Mouse (Mus musculus): ENCODE data around the gene Nlgn1.

- no peak for TF ChIP-seq CTCF (IDR thresholded peaks at IDR 0.05; ENCODE audit: insufficient read depth, low read length)
- no peak for TF ChIP-seq POLR2A (IDR thresholded peaks at IDR 0.05; ENCODE audit: borderline replicate concordance, extremely low read depth, low read depth, low read length)
Observed at GRCm38 (mm10) chr3:25807559-25807958, 524.7 kb downstream of the Nlgn1 start.
